Mouse (Mus musculus) midbrain, embryonic 10.5 days (tissue): ENCODE measurements around the gene Acod1. TPM values are rescaled to one million over a fixed set of nuclear protein-coding genes. Genes with fewer than 3 reads are reported as not detected.

ENCODE experiments used
- DNase-seq: peaks from one replicate; pipeline ENCODE4 v3.0.0-alpha.2; 2017; ENCODE audit warnings: low spot score
- H3K27ac ChIP-seq: fragments of 300-500 bp; sonication (generic); replicated peaks from 2 replicates; pipeline ENCODE4 v1.5.1; 2016; ENCODE audit warnings: mild to moderate bottlenecking
- H3K27me3 ChIP-seq: fragments of 300-500 bp; sonication (generic); 2 replicates; pipeline ENCODE4 v1.6.1; 2016; ENCODE audit warnings: low read depth, mild to moderate bottlenecking; ENCODE audit not compliant: poor library complexity, severe bottlenecking
- H3K36me3 ChIP-seq: fragments of 300-500 bp; sonication (generic); 2 replicates; pipeline ENCODE4 v1.6.1; 2016; ENCODE audit warnings: mild to moderate bottlenecking, moderate library complexity
- H3K4me1 ChIP-seq: fragments of 300-500 bp; sonication (generic); 2 replicates; pipeline ENCODE4 v1.6.1; 2016
- H3K4me3 ChIP-seq: fragments of 300-500 bp; sonication (generic); 2 replicates; pipeline ENCODE4 v1.5.1; 2016; ENCODE audit warnings: mild to moderate bottlenecking, moderate library complexity
- H3K9me3 ChIP-seq: fragments of 300-500 bp; sonication (generic); replicated peaks from 2 replicates; pipeline ENCODE4 v1.6.1; 2016; ENCODE audit warnings: mild to moderate bottlenecking
- WGBS: fragments of 180-500 bp; shearing (Covaris S2); methylation state at CpG from one replicate; pipeline ENCODE4 v1.1.7; 2016; 5-methylcytosine and 5-hydroxymethylcytosine counted together
- polyA plus RNA-seq: library from polyadenylated mRNA; unstranded; fragments of >200 nt; fragmentation: Nextera tagmentation; extraction: Ambion mirVana; gene quantifications from 2 replicates; pipeline ENCODE4 v1.2.1, GENCODE M21; 2016

The Acod1 gene
- not detected in 2 replicates for polyA plus RNA-seq

- Histone ChIP-seq H3K27ac (no peak within 1 kb of the TSS), H3K27me3 (no peaks in the 10 kb centered on the region), H3K9me3 (no peaks in the 10 kb centered on the region), H3K4me3 (no peak within 1 kb of the TSS), H3K36me3 (no peaks in the 10 kb centered on the region), H3K4me1 (peaks cover 8% of the 10 kb centered on the region)
- DNase-seq: no peak
- 91% methylated on average over 2 of the region's 2 CpGs for WGBS
Measured at GRCm38 (mm10) chr14:103046677-103047076, at the start of gene Acod1. Gene Acod1, plus strand, starts transcription at chr14:103046977.

- Histone ChIP-seq H3K36me3 (no peaks in the 10 kb centered on the region), H3K4me1 (no peaks in the 10 kb centered on the region), H3K27me3 (no peaks in the 10 kb centered on the region), H3K9me3 (no peaks in the 10 kb centered on the region), H3K27ac (no peak overlapping the region), H3K4me3 (no peak overlapping the region)
- WGBS: 86% methylated on average over 4 of the region's 4 CpGs
- no peak for DNase-seq
Measured at GRCm38 (mm10) chr14:103007737-103008136, 39.0 kb upstream of the Acod1 start.

- Histone ChIP-seq H3K9me3 (no peaks in the 10 kb centered on the region), H3K36me3 (no peaks in the 10 kb centered on the region), H3K27me3 (no peaks in the 10 kb centered on the region), H3K27ac (no peak overlapping the region), H3K4me3 (no peak overlapping the region), H3K4me1 (no peaks in the 10 kb centered on the region)
- WGBS: 37% methylated on average over 5 of the region's 5 CpGs
- DNase-seq: no peak
Measured at GRCm38 (mm10) chr14:103011782-103012181, 35.0 kb upstream of the Acod1 start.

- H3K4me3 ChIP-seq: no peak overlapping the region
- H3K4me1 ChIP-seq: no peaks in the 10 kb centered on the region
- H3K27me3 ChIP-seq: no peaks in the 10 kb centered on the region
- H3K27ac ChIP-seq: no peak overlapping the region
- peak; percentile 59 for DNase-seq
- no peaks in the 10 kb centered on the region for H3K9me3 ChIP-seq
- 26% methylated on average over 4 of the region's 4 CpGs for WGBS
- H3K36me3 ChIP-seq: no peaks in the 10 kb centered on the region
Measured at GRCm38 (mm10) chr14:103012563-103013150, 34.1 kb upstream of the Acod1 start.

GRCm38 (mm10) chr14:103017009-103017408, 29.8 kb upstream of the Acod1 start:
- WGBS: 74% methylated on average over 5 of the region's 5 CpGs
- no peak overlapping the region for H3K27ac ChIP-seq

GRCm38 (mm10) chr14:103020046-103020445, 26.7 kb upstream of the Acod1 start:
- 83% methylated on average over 2 of the region's 2 CpGs for WGBS
- H3K9me3 ChIP-seq: no peaks in the 10 kb centered on the region
- no peak for DNase-seq
- H3K4me3 ChIP-seq: no peak overlapping the region
- no peaks in the 10 kb centered on the region for H3K27me3 ChIP-seq
- no peak overlapping the region for H3K27ac ChIP-seq
- H3K36me3 ChIP-seq: no peaks in the 10 kb centered on the region
- H3K4me1 ChIP-seq: no peaks in the 10 kb centered on the region

More at GRCm38 (mm10) chr14:103017009-103017408, 29.8 kb upstream of the Acod1 start:
- DNase-seq: no peak
- H3K36me3 ChIP-seq: no peaks in the 10 kb centered on the region
- no peaks in the 10 kb centered on the region for H3K27me3 ChIP-seq
- H3K4me1 ChIP-seq: no peaks in the 10 kb centered on the region
- H3K4me3 ChIP-seq: no peak overlapping the region
- H3K9me3 ChIP-seq: no peaks in the 10 kb centered on the region

GRCm38 (mm10) chr14:103029203-103029602, 17.6 kb upstream of the Acod1 start:
- Histone ChIP-seq H3K36me3 (no peaks in the 10 kb centered on the region), H3K9me3 (no peaks in the 10 kb centered on the region), H3K4me3 (no peak overlapping the region), H3K27ac (no peak overlapping the region), H3K27me3 (no peaks in the 10 kb centered on the region), H3K4me1 (no peaks in the 10 kb centered on the region)
- no peak for DNase-seq
- 85% methylated on average over 2 of the region's 2 CpGs for WGBS

- H3K27ac ChIP-seq: no peak overlapping the region
- no peaks in the 10 kb centered on the region for H3K4me1 ChIP-seq
- no peaks in the 10 kb centered on the region for H3K9me3 ChIP-seq
- WGBS: 81% methylated on average over 10 of the region's 10 CpGs
- no peak for DNase-seq
- H3K4me3 ChIP-seq: no peak overlapping the region
- H3K36me3 ChIP-seq: no peaks in the 10 kb centered on the region
- no peaks in the 10 kb centered on the region for H3K27me3 ChIP-seq
Measured at GRCm38 (mm10) chr14:103033271-103033823, 13.4 kb upstream of the Acod1 start.

GRCm38 (mm10) chr14:103034076-103034475, 12.7 kb upstream of the Acod1 start:
- WGBS: 92% methylated on average over 9 of the region's 9 CpGs
- no peaks in the 10 kb centered on the region for H3K36me3 ChIP-seq
- H3K4me1 ChIP-seq: no peaks in the 10 kb centered on the region
- DNase-seq: no peak
- H3K27me3 ChIP-seq: no peaks in the 10 kb centered on the region
- no peaks in the 10 kb centered on the region for H3K9me3 ChIP-seq
- H3K4me3 ChIP-seq: no peak overlapping the region
- no peak overlapping the region for H3K27ac ChIP-seq

GRCm38 (mm10) chr14:103037016-103037415, 9.8 kb upstream of the Acod1 start:
- Histone ChIP-seq H3K36me3 (no peaks in the 10 kb centered on the region), H3K4me3 (no peak overlapping the region), H3K27me3 (no peaks in the 10 kb centered on the region), H3K4me1 (no peaks in the 10 kb centered on the region), H3K27ac (no peak overlapping the region), H3K9me3 (no peaks in the 10 kb centered on the region)
- 85% methylated on average over 3 of the region's 3 CpGs for WGBS
- DNase-seq: no peak

GRCm38 (mm10) chr14:103048292-103049086, 1.7 kb downstream of the Acod1 start:
- H3K27me3 ChIP-seq: no peaks in the 10 kb centered on the region
- H3K27ac ChIP-seq: no peak overlapping the region
- H3K4me1 ChIP-seq: peaks cover 8% of the 10 kb centered on the region
- H3K4me3 ChIP-seq: no peak overlapping the region
- DNase-seq: no peak
- 89% methylated on average over 11 of the region's 11 CpGs for WGBS
- H3K36me3 ChIP-seq: no peaks in the 10 kb centered on the region
- no peaks in the 10 kb centered on the region for H3K9me3 ChIP-seq

- Histone ChIP-seq H3K4me1 (peaks cover 8% of the 10 kb centered on the region), H3K36me3 (no peaks in the 10 kb centered on the region), H3K27ac (no peak overlapping the region), H3K27me3 (no peaks in the 10 kb centered on the region), H3K9me3 (no peaks in the 10 kb centered on the region), H3K4me3 (no peak overlapping the region)
- DNase-seq: peak; percentile 70
- 40% methylated on average over 8 of the region's 8 CpGs for whole genome bisulfite sequencing
Measured at GRCm38 (mm10) chr14:103051159-103051769, 4.5 kb downstream of the Acod1 start.

- Histone ChIP-seq H3K4me3 (no peak overlapping the region), H3K27me3 (no peaks in the 10 kb centered on the region), H3K36me3 (no peaks in the 10 kb centered on the region), H3K4me1 (no peaks in the 10 kb centered on the region), H3K27ac (no peak overlapping the region), H3K9me3 (no peaks in the 10 kb centered on the region)
- 86% methylated on average over 13 of the region's 13 CpGs for WGBS
- no peak for DNase-seq
Measured at GRCm38 (mm10) chr14:103054731-103055130, 8.0 kb downstream of the Acod1 start.
